Mouse (Mus musculus) embryo, embryonic 11 days (tissue): ENCODE data around the gene Pik3cg.

Experiments used
- DNase-seq: peaks from one replicate; pipeline ENCODE4 v3.0.0-alpha.2; 2015

Gene Pik3cg

GRCm38 (mm10) chr12:32200387-32201069 is 7.9 kb downstream of the Pik3cg start:
- no peak for DNase-seq

- DNase-seq: no peak
These were observed 9.0 kb downstream of the Pik3cg start for GRCm38 (mm10) chr12:32199422-32199821.

GRCm38 (mm10) chr12:32198025-32198424 is 10.4 kb downstream of the Pik3cg start:
- DNase-seq: no peak

DNA sequence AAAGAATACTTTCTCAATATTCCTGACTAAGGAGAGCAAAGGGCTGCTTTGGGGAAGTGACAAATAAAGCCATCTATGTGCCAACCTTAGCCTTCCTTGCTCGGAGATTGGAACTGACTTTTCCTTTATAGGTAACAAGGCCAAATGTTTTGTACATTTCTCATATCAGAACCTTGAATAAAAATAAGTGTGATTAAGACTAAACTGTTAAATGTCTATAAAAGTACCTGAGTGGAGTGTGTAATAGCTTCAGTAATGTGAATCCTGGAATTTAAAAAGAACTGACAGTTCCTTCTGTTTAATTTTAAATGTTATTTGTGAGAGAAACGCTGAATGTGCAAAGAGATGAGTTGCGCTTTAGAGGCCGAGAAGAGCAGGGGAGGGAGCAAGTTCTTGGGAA is 13.5 kb downstream of the Pik3cg start:
- no peak for DNase-seq

DNA sequence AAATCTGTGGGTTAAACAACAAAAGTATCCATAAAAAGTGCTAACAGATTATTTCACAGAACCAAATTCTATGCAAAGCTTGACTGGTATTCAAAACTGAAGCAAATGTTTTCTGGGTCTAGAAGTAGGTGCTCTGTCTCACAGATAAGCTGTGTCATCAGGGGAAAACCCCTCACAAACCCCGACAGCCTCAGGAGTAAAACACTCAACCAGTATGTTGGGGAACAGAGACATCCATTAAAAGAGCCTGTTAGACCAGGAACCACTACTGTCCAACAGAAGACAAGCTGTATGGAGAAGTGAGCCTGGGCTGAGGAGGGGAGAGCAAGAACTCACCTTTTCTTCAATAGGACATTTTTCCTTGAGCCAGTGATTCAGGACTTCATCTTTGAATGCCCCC is 14.1 kb downstream of the Pik3cg start:
- no peak for DNase-seq

- DNase-seq: no peak
These were observed 17.5 kb downstream of the Pik3cg start for GRCm38 (mm10) chr12:32190927-32191326.

GRCm38 (mm10) chr12:32187668-32188236 is 20.7 kb downstream of the Pik3cg start:
- no peak for DNase-seq

GRCm38 (mm10) chr12:32186627-32187255 is 21.7 kb downstream of the Pik3cg start:
- no peak for DNase-seq

DNA sequence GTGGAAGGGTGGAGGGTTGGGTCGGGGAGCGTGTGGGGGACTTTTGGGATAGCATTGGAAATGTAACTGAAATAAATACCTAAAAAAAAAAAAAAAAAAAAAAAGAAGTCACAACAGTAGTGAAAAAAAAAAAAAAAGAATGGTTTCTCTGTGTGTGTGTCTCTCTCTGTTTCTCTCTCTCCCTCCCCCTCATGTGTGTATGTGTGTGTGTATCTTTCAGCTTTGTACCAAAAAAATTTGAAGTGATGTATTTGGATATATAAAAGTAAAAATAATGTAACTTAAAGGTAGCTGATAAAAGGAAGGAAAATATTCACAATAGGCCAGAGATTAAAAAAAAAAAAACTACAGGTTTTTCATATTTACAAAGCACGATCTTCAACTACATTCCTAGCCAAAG is 23.6 kb downstream of the Pik3cg start:
- DNase-seq: no peak

DNA sequence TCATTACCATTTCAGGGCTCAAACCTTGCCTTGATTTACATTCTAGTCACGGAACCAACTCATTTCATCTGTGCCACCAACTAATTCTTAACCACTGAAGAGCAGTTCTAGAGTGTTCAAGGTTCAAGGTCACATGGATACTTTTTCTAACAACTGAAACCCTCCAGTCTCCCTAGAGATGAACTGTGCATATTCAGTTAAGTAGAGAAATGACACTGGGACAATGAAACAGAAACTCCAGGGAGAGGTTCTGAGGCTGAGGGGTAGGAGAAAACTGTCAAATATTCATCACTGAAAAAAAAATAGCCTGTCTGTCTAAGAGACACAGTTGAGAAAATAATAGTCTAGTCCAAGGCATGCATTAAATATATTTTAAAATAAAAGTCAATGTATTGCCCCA is 24.9 kb downstream of the Pik3cg start:
- DNase-seq: no peak

- DNase-seq: no peak
These were observed 25.6 kb downstream of the Pik3cg start for GRCm38 (mm10) chr12:32182632-32183419.

DNA sequence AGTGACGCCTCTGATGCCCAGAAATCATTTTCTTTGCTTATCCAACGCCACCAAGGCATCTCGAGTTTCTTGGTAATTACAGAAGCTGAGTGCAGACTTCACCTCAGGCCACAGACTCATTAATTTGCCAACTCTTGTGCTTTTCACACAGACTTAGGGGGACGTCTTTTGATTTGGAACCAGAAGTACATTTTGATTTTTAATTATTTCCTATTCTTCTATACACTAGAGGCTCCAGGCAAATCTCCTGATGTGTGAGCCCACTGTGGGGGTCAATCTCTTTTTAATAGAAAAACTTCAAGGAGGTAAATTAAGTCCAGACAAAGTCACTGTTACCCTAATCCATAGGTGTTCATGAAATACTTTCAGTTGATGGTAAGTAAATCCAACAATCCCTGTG is 26.6 kb downstream of the Pik3cg start:
- DNase-seq: no peak

DNA sequence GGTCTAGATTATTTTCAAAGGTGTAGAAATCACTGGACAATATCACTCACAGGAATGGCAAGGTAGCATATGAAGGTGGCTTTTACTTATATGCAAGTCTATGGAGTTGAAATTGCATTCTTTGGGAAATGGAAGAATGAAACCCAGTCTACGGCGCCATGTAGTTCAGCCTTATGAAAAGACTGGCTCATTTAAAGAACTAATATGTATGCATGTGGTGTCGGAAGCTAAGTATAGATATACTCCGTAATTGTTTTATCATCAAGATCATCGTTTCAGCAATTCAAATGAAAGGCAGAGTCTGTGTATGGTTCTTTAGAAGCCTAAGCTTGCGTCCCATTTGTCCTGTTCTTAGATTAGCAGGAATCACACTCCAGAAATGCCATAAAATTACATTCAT is 34.0 kb downstream of the Pik3cg start:
- no peak for DNase-seq

GRCm38 (mm10) chr12:32172826-32173225 is 35.6 kb downstream of the Pik3cg start:
- no peak for DNase-seq

- peak; percentile 7 for DNase-seq
These were observed 39.3 kb downstream of the Pik3cg start for GRCm38 (mm10) chr12:32169164-32169563.

- DNase-seq: no peak
These were observed 39.7 kb downstream of the Pik3cg start for GRCm38 (mm10) chr12:32168751-32169150.

- no peak for DNase-seq
These were observed 44.8 kb downstream of the Pik3cg start for GRCm38 (mm10) chr12:32163706-32164105.

DNA sequence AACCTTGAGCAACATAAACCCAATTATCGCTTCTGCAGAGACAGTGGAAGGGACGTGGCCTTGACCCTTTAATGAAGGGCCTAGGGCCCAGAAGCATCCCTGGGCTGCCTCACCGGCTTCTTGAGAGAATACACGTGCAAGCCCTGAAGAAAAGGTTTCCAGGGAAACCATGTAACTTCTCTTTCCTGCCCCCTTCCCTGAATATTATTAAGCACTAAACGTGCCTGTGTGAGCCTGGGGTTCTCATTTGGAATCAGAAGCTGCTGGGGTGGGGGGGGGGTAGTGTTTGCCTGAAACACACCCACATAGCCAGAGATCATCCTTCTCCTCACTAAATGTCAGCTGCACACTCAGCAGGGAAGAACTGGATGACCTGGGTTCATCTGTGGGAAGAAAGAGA is 49.7 kb downstream of the Pik3cg start:
- DNase-seq: no peak

GRCm38 (mm10) chr12:32146606-32147005 is 61.9 kb downstream of the Pik3cg start:
- no peak for DNase-seq

- DNase-seq: no peak
These were observed 62.8 kb downstream of the Pik3cg start for GRCm38 (mm10) chr12:32145651-32146050.

DNA sequence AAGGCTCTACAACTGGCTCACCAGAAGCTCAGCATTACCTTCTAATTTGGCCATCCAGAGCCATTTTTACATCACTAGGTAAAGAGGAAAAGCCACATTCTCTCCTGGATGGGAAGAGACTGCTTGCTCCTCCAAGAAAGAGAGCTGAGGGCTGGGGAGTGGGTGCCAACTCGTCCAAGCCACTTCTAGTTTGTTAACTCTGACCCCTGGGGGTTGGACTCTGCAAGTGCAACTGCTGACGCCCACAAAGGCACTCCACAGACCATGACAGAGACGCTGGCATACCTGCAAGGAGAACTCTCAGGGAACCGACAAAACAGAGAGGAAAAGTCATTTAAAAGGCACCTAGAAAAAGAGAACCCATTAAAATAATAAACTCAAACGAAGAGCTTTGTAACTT is 63.9 kb downstream of the Pik3cg start:
- DNase-seq: peak; percentile 86

GRCm38 (mm10) chr12:32143782-32144181 is 64.7 kb downstream of the Pik3cg start:
- DNase-seq: no peak

DNA sequence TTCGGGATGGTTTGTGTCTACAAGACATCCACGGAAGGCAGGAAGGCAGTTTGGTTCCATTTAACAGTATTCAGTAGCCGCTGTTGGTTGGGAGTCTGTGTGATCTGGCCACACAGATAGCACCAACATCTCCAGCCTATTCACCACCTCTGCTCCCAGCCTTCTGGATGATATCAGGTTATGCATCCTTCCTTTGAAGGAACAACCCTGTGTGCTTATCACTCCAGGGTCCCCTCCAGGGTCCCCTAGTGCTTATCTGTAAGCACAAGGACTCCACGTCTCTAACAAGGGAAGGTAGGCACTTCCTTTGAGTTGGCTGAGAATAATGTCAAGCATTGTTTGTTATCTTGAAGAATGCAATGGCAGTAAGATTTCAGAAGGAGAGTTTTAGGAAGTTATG is 65.3 kb downstream of the Pik3cg start:
- no peak for DNase-seq

DNA sequence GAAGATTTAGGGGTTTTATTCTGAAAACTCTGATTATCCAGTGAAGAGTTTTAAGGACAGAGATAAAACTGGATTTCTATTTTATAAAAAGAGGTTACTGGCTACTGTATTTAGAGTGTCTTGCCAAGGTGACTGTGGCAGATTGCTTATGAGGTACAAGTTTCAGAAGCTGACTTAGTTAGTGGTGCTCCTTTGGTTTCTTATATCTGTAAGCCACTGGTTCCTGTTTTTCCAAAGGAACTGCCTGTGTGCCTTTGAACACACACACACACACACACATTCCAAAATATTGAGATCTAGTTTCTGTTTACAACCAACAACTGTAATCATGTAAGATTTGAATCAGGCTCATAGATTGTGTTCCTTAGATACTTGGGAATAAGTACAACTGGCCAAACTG is 66.7 kb downstream of the Pik3cg start:
- no peak for DNase-seq
